Mouse (Mus musculus): ENCODE measurements around the gene Pram1. TPM values are rescaled to one million over a fixed set of nuclear protein-coding genes. Genes with fewer than 3 reads are reported as not detected.

Pram1 gene
- polyA plus RNA-seq, 1 experiment = 3.1 TPM

DNA sequence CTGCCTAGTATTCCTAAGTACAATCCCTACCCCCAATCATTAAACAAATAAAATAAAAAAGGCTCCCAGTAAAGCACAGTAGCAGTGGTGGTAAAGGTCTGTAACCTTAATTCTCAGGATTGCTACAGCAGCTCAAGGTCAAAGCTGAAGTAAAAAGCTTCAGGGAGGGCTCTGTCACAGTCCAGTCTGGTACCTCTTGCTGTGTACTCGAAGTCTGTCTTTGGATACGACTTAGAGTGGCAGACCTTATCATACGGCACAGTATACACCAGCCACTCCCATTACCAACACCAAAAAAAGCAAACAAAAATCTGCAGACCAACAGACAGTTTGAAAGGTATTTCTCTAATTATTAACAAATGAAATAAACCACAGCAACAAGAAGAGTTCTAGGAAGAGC lies 29.0 kb downstream of the Pram1 start:
- no peaks in the 10 kb centered on the region for H3K4me1 ChIP-seq (ENCODE audit: control insufficient read depth, insufficient read depth, insufficient read length)

DNA sequence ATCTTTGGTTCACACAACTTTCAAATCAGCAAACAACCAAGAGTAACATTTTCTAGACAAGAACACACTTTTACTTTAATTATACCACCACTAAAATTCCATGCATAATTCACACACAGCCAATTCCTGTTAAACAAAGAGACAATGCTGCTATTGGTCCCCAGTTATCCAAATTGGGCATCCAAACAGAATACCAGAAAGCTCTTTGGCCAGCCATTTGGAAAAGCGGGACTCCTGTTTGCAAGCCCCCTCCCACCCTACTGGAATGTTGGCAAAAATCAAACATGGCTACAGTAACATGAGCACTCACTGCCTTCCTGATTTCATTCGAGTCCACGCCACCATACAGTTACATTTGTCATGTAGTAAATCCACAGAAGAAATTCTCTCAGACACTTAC lies 31.8 kb downstream of the Pram1 start:
- Histone ChIP-seq H3K36me3 (ENCODE audit: control insufficient read depth, insufficient read depth, low read length) (peaks cover 16% of the 10 kb centered on the region), H3K4me1 (ENCODE audit: control insufficient read depth, insufficient read depth, insufficient read length) (no peaks in the 10 kb centered on the region), H3K27me3 (ENCODE audit: control insufficient read depth, insufficient read depth, low read length) (no peaks in the 10 kb centered on the region), H3K4me3 (ENCODE audit: extremely low read depth, insufficient read depth, insufficient read length) (no peak overlapping the region), H3K27ac (ENCODE audit: insufficient read depth, low read length) (no peak overlapping the region)
- TF ChIP-seq CTCF (IDR thresholded peaks at IDR 0.05; ENCODE audit: extremely low read depth, insufficient read depth, insufficient read length, insufficient replicate concordance) = no peak
- DNase-seq (ENCODE audit: low read depth in 1 of 2, low spot score in 2 of 2) = no peak
- WGBS = 97% methylated on average over 3 of the region's 3 CpGs

More for the DNA sequence above, 29.0 kb downstream of the Pram1 start:
- Histone ChIP-seq H3K36me3 (ENCODE audit: control insufficient read depth, insufficient read depth, low read length) (peaks cover 29% of the 10 kb centered on the region), H3K27ac (ENCODE audit: insufficient read depth, low read length) (no peak overlapping the region), H3K4me3 (ENCODE audit: extremely low read depth, insufficient read depth, insufficient read length) (no peak overlapping the region), H3K27me3 (ENCODE audit: control insufficient read depth, insufficient read depth, low read length) (no peaks in the 10 kb centered on the region)
- no peak for DNase-seq (ENCODE audit: low read depth in 1 of 2, low spot score in 2 of 2)
- WGBS = 78% methylated on average over 3 of the region's 3 CpGs
- no peak for TF ChIP-seq POLR2A (IDR thresholded peaks at IDR 0.05; ENCODE audit: low read depth, low read length)
- no peak for TF ChIP-seq CTCF (IDR thresholded peaks at IDR 0.05; ENCODE audit: extremely low read depth, insufficient read depth, insufficient read length, insufficient replicate concordance)

DNA sequence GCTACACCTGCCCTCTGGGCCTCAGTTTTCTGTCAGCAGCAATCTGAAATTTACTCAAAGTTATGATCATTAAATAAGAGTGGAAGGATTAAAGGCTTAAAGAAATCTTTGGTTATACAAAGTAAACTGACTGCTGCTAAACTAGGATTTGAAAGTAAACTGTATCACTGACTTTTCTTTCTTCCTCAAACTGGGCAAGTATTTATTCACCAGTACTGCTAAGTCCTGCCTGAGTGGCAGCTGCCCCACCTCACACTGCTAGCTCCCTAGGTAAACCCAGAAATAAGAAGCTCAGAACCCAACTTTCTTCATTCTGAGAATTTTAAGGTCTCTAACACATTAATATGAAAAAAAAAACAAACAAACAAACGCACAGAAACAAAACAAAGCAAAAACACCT lies 36.0 kb downstream of the Pram1 start:
- no peak for TF ChIP-seq POLR2A (IDR thresholded peaks at IDR 0.05; ENCODE audit: low read depth, low read length)
- no peak for TF ChIP-seq CTCF (IDR thresholded peaks at IDR 0.05; ENCODE audit: extremely low read depth, insufficient read depth, insufficient read length, insufficient replicate concordance)
- no peaks in the 10 kb centered on the region for H3K27me3 ChIP-seq (ENCODE audit: control insufficient read depth, insufficient read depth, low read length)
- H3K36me3 ChIP-seq (ENCODE audit: control insufficient read depth, insufficient read depth, low read length) = peaks cover 10% of the 10 kb centered on the region
- WGBS = 86% methylated on average over 1 of the region's 1 CpGs
- H3K4me3 ChIP-seq (ENCODE audit: extremely low read depth, insufficient read depth, insufficient read length) = no peak overlapping the region
- peaks cover 4% of the 10 kb centered on the region; the same call in 1 of the 2 replicates for H3K4me1 ChIP-seq (ENCODE audit: control insufficient read depth, insufficient read depth, insufficient read length)
- DNase-seq (ENCODE audit: low read depth in 1 of 2, low spot score in 2 of 2) = no peak
- H3K27ac ChIP-seq (ENCODE audit: insufficient read depth, low read length) = no peak overlapping the region

DNA sequence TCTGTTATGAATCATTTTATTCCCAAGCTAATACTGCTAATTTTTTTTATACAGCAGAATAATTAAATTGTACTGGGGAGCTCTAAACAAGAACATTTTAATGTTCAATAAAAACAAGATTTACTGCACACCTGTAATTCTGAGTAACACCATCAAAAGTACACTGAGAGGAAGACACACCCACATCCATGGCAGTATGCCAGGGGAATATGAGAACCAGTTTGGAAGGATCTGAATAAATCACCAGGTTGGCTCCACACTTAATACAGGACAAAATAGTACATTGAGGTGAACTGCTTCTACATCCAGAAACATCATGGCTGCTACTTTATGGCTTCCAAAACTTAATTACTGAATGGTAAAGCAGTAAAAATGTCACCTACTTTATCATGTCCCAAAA lies 37.6 kb downstream of the Pram1 start:
- Histone ChIP-seq H3K4me1 (ENCODE audit: control insufficient read depth, insufficient read depth, insufficient read length) (peaks cover 8% of the 10 kb centered on the region; the same call in 1 of the 2 replicates), H3K27me3 (ENCODE audit: control insufficient read depth, insufficient read depth, low read length) (no peaks in the 10 kb centered on the region), H3K36me3 (ENCODE audit: control insufficient read depth, insufficient read depth, low read length) (peaks cover 10% of the 10 kb centered on the region), H3K27ac (ENCODE audit: insufficient read depth, low read length) (no peak overlapping the region), H3K4me3 (ENCODE audit: extremely low read depth, insufficient read depth, insufficient read length) (no peak overlapping the region)
- DNase-seq (ENCODE audit: low read depth in 1 of 2, low spot score in 2 of 2) = no peak
- TF ChIP-seq CTCF (IDR thresholded peaks at IDR 0.05; ENCODE audit: extremely low read depth, insufficient read depth, insufficient read length, insufficient replicate concordance) (no peak), POLR2A (IDR thresholded peaks at IDR 0.05; ENCODE audit: low read depth, low read length) (no peak)

DNA sequence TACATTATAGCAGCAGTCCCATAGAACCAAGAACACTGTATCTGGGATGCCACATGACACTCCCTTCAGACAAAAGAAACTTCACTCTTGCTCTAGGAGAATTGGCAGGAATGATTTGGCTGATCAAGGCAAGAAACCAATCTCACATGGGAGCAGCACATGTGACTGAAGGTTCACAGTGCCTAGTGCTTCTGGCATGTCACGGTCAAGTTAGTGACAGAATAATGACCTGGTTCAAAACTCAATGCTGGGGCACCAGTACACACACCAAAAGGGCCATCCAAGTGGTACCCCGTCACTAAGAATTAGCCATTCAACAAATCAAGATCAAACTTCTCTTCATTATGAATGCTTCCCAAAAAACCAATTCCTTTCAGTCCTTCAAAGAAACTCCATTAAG lies 38.2 kb downstream of the Pram1 start:
- 94% methylated on average over 2 of the region's 2 CpGs for WGBS
- H3K27ac ChIP-seq (ENCODE audit: insufficient read depth, low read length) = no peak overlapping the region
- H3K36me3 ChIP-seq (ENCODE audit: control insufficient read depth, insufficient read depth, low read length) = peaks cover 10% of the 10 kb centered on the region
- TF ChIP-seq POLR2A (IDR thresholded peaks at IDR 0.05; ENCODE audit: low read depth, low read length) (no peak), CTCF (IDR thresholded peaks at IDR 0.05; ENCODE audit: extremely low read depth, insufficient read depth, insufficient read length, insufficient replicate concordance) (no peak)
- H3K4me1 ChIP-seq (ENCODE audit: control insufficient read depth, insufficient read depth, insufficient read length) = peaks cover 8% of the 10 kb centered on the region; the same call in 1 of the 2 replicates
- no peak for DNase-seq (ENCODE audit: low read depth in 1 of 2, low spot score in 2 of 2)
- H3K27me3 ChIP-seq (ENCODE audit: control insufficient read depth, insufficient read depth, low read length) = no peaks in the 10 kb centered on the region
- H3K4me3 ChIP-seq (ENCODE audit: extremely low read depth, insufficient read depth, insufficient read length) = no peak overlapping the region

DNA sequence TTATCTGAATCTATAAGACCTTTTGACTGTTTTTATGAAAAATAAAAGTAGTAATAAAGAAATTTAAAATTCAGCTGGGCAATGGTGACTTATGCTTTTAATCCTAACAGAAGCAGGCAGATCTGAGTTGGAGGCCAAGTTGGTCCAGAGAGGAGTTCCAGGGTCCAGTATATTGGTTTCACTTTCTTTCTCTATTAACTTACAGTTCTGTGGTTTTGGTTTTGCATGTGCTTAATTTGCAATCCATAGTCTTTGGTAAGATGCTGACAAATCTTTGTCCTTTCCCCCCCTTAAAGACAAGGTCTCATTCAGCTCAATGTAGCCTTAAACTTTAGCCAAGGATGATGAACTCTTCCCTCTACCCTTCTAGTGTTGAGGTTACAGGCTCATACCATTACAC lies 40.9 kb downstream of the Pram1 start:
- Histone ChIP-seq H3K4me3 (ENCODE audit: extremely low read depth, insufficient read depth, insufficient read length) (no peak overlapping the region), H3K36me3 (ENCODE audit: control insufficient read depth, insufficient read depth, low read length) (peaks cover 12% of the 10 kb centered on the region), H3K4me1 (ENCODE audit: control insufficient read depth, insufficient read depth, insufficient read length) (peaks cover 13% of the 10 kb centered on the region; the same call in 1 of the 2 replicates), H3K27me3 (ENCODE audit: control insufficient read depth, insufficient read depth, low read length) (no peaks in the 10 kb centered on the region), H3K27ac (ENCODE audit: insufficient read depth, low read length) (no peak overlapping the region)
- no peak for DNase-seq (ENCODE audit: low read depth in 1 of 2, low spot score in 2 of 2)
- no peak for TF ChIP-seq POLR2A (IDR thresholded peaks at IDR 0.05; ENCODE audit: low read depth, low read length)
- TF ChIP-seq CTCF (IDR thresholded peaks at IDR 0.05; ENCODE audit: extremely low read depth, insufficient read depth, insufficient read length, insufficient replicate concordance) = no peak

DNA sequence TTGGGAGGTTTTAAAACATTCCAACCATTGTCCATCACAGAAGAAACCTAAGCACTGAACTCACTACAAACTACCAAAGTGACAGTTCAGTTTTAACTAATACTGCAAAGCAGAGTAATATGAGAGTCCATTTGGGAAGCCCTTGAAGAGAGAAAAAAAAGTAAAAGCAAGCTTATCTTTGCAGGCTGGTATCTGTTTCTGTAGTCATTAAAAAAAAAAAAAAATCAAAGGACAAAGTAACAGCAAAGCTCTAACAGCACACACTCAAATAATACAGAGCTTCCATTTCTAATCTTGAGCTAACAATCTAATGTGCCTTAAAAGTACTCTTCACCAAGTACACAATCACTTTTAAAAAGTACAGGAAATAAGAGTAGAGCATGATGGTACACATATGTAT lies 43.9 kb downstream of the Pram1 start:
- Histone ChIP-seq H3K36me3 (ENCODE audit: control insufficient read depth, insufficient read depth, low read length) (peaks cover 4% of the 10 kb centered on the region), H3K4me3 (ENCODE audit: extremely low read depth, insufficient read depth, insufficient read length) (no peak overlapping the region), H3K4me1 (ENCODE audit: control insufficient read depth, insufficient read depth, insufficient read length) (peaks cover 11% of the 10 kb centered on the region; the same call in 1 of the 2 replicates), H3K27ac (ENCODE audit: insufficient read depth, low read length) (no peak overlapping the region), H3K27me3 (ENCODE audit: control insufficient read depth, insufficient read depth, low read length) (no peaks in the 10 kb centered on the region)
- no peak for TF ChIP-seq CTCF (IDR thresholded peaks at IDR 0.05; ENCODE audit: extremely low read depth, insufficient read depth, insufficient read length, insufficient replicate concordance)
- DNase-seq (ENCODE audit: low read depth in 1 of 2, low spot score in 2 of 2) = no peak
